Mouse (Mus musculus): ENCODE results near the gene Them5. TPM values are rescaled to one million over a fixed set of nuclear protein-coding genes. Genes with fewer than 3 reads are reported as not detected.
A peak's percentile ranks its signal among the peaks of the same experiment; 100 is the strongest.

Gene Them5
- polyA plus RNA-seq (2014; fragmentation: Nextera tagmentation; extraction: Ambion mirVana) = not detected in 2 replicates

GRCm38 (mm10) chr3:94341959-94342422 lies at the start of gene Them5:
Them5 (plus strand) TSS chr3:94342099.
- ATAC-seq (replicated peaks; ENCODE audit: low FRiP score, low TSS enrichment, low read depth) (no peak), DNase-seq (ENCODE audit: low spot score) (no peak)
- H3K36me3 ChIP-seq (ENCODE audit: control insufficient read depth, insufficient read depth, low read length) = no peaks in the 10 kb centered on the region
- H3K4me1 ChIP-seq (replicated peaks; ENCODE audit: control insufficient read depth, insufficient read depth, low read length) = no peaks in the 10 kb centered on the region
- no peaks in the 10 kb centered on the region for H3K9me3 ChIP-seq (ENCODE audit: control insufficient read depth, low read length)
- no peak within 1 kb of the TSS for H3K4me2 ChIP-seq (ENCODE audit: low read length)
- H3K27ac ChIP-seq (ENCODE audit: low read depth) = no peak within 1 kb of the TSS
- no peak within 1 kb of the TSS for H3K4me3 ChIP-seq (ENCODE audit: low read depth, low read length)
- H3K27me3 ChIP-seq (replicated peaks; ENCODE audit: control insufficient read depth, insufficient read depth, low read length) = no peaks in the 10 kb centered on the region
- 41% methylated on average over 3 of the region's 3 CpGs for WGBS
- H3K9ac ChIP-seq (ENCODE audit: low read length) = no peak within 1 kb of the TSS

- 86% methylated on average over 1 of the region's 1 CpGs for WGBS
- no peak overlapping the region for H3K27ac ChIP-seq (ENCODE audit: low read depth)
- no peak for DNase-seq (ENCODE audit: low spot score)
- no peaks in the 10 kb centered on the region for H3K9me3 ChIP-seq (ENCODE audit: control insufficient read depth, low read length)
- H3K36me3 ChIP-seq (ENCODE audit: control insufficient read depth, insufficient read depth, low read length) = no peaks in the 10 kb centered on the region
- H3K4me1 ChIP-seq (replicated peaks; ENCODE audit: control insufficient read depth, insufficient read depth, low read length) = no peaks in the 10 kb centered on the region
- H3K27me3 ChIP-seq (replicated peaks; ENCODE audit: control insufficient read depth, insufficient read depth, low read length) = no peaks in the 10 kb centered on the region
- H3K4me3 ChIP-seq (ENCODE audit: low read depth, low read length) = no peak overlapping the region
- no peak for ATAC-seq (replicated peaks; ENCODE audit: low FRiP score, low TSS enrichment, low read depth)
- no peak overlapping the region for H3K4me2 ChIP-seq (ENCODE audit: low read length)
- no peak overlapping the region for H3K9ac ChIP-seq (ENCODE audit: low read length)
These were observed 36.4 kb upstream of the Them5 start for GRCm38 (mm10) chr3:94305457-94305856.

DNA sequence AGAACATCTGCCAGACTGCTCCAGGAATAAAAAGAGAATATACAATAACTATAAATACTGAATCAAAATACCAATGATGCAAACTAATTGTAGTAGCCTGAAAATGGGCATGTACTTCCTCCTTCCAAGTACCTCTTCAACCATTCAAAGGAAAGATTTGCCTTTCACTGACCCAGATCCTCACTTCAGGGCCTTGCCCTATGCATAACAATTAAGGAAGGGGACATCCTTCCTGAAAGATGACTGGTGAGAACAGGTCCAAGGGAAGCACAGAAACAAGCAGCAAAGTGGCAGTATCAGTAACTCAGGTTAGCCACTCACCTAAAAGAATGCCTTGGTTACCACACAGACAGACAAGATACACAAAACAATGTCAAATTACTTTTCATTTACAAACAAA lies 34.9 kb upstream of the Them5 start:
- Histone ChIP-seq H3K27ac (ENCODE audit: low read depth) (no peak overlapping the region), H3K9ac (ENCODE audit: low read length) (no peak overlapping the region), H3K36me3 (ENCODE audit: control insufficient read depth, insufficient read depth, low read length) (no peaks in the 10 kb centered on the region), H3K4me1 (replicated peaks; ENCODE audit: control insufficient read depth, insufficient read depth, low read length) (0 out of 2 replicates have a peak, but pooled peaks cover 3% of the 10 kb centered on the region), H3K4me3 (ENCODE audit: low read depth, low read length) (no peak overlapping the region), H3K27me3 (replicated peaks; ENCODE audit: control insufficient read depth, insufficient read depth, low read length) (no peaks in the 10 kb centered on the region), H3K4me2 (ENCODE audit: low read length) (no peak overlapping the region), H3K9me3 (ENCODE audit: control insufficient read depth, low read length) (no peaks in the 10 kb centered on the region)
- no peak for DNase-seq (ENCODE audit: low spot score)
- ATAC-seq (replicated peaks; ENCODE audit: low FRiP score, low TSS enrichment, low read depth) = no peak

GRCm38 (mm10) chr3:94309633-94310363 lies 32.1 kb upstream of the Them5 start, which contains the start of gene Them4:
Them4 (plus strand) TSS chr3:94310089.
- ATAC-seq (replicated peaks; ENCODE audit: low FRiP score, low TSS enrichment, low read depth) (peak; percentile 99), DNase-seq (ENCODE audit: low spot score) (peak; percentile 94)
- Histone ChIP-seq H3K36me3 (ENCODE audit: control insufficient read depth, insufficient read depth, low read length) (no peaks in the 10 kb centered on the region), H3K9me3 (ENCODE audit: control insufficient read depth, low read length) (no peaks in the 10 kb centered on the region), H3K4me1 (replicated peaks; ENCODE audit: control insufficient read depth, insufficient read depth, low read length) (0 out of 2 replicates have a peak, but pooled peaks cover 3% of the 10 kb centered on the region), H3K9ac (ENCODE audit: low read length) (peak within 1 kb of the TSS; percentile 69), H3K27me3 (replicated peaks; ENCODE audit: control insufficient read depth, insufficient read depth, low read length) (no peaks in the 10 kb centered on the region), H3K4me2 (ENCODE audit: low read length) (peak within 1 kb of the TSS; percentile 80), H3K27ac (ENCODE audit: low read depth) (peak within 1 kb of the TSS; percentile 86), H3K4me3 (ENCODE audit: low read depth, low read length) (peak within 1 kb of the TSS; percentile 70)
- WGBS = 1% methylated on average over 47 of the region's 47 CpGs

- peak overlapping the region; percentile 70 for H3K4me3 ChIP-seq (ENCODE audit: low read depth, low read length)
- no peak for ATAC-seq (replicated peaks; ENCODE audit: low FRiP score, low TSS enrichment, low read depth)
- peak overlapping the region; percentile 69 for H3K9ac ChIP-seq (ENCODE audit: low read length)
- H3K36me3 ChIP-seq (ENCODE audit: control insufficient read depth, insufficient read depth, low read length) = no peaks in the 10 kb centered on the region
- 0 out of 2 replicates have a peak, but pooled peaks cover 3% of the 10 kb centered on the region for H3K4me1 ChIP-seq (replicated peaks; ENCODE audit: control insufficient read depth, insufficient read depth, low read length)
- peak overlapping the region; percentile 86 for H3K27ac ChIP-seq (ENCODE audit: low read depth)
- H3K27me3 ChIP-seq (replicated peaks; ENCODE audit: control insufficient read depth, insufficient read depth, low read length) = no peaks in the 10 kb centered on the region
- DNase-seq (ENCODE audit: low spot score) = no peak
- peak overlapping the region; percentile 80 for H3K4me2 ChIP-seq (ENCODE audit: low read length)
- no peaks in the 10 kb centered on the region for H3K9me3 ChIP-seq (ENCODE audit: control insufficient read depth, low read length)
- WGBS = 41% methylated on average over 7 of the region's 7 CpGs
These were observed 31.4 kb upstream of the Them5 start for GRCm38 (mm10) chr3:94310491-94310890.

GRCm38 (mm10) chr3:94310911-94311310 lies 31.0 kb upstream of the Them5 start:
- DNase-seq (ENCODE audit: low spot score) (no peak), ATAC-seq (replicated peaks; ENCODE audit: low FRiP score, low TSS enrichment, low read depth) (no peak)
- WGBS = 63% methylated on average over 6 of the region's 6 CpGs
- H3K4me2 ChIP-seq (ENCODE audit: low read length) = peak overlapping the region; percentile 80
- H3K4me1 ChIP-seq (replicated peaks; ENCODE audit: control insufficient read depth, insufficient read depth, low read length) = 0 out of 2 replicates have a peak, but pooled peaks cover 3% of the 10 kb centered on the region
- no peak overlapping the region for H3K27ac ChIP-seq (ENCODE audit: low read depth)
- H3K27me3 ChIP-seq (replicated peaks; ENCODE audit: control insufficient read depth, insufficient read depth, low read length) = no peaks in the 10 kb centered on the region
- peak overlapping the region; percentile 70 for H3K4me3 ChIP-seq (ENCODE audit: low read depth, low read length)
- no peaks in the 10 kb centered on the region for H3K9me3 ChIP-seq (ENCODE audit: control insufficient read depth, low read length)
- no peaks in the 10 kb centered on the region for H3K36me3 ChIP-seq (ENCODE audit: control insufficient read depth, insufficient read depth, low read length)
- H3K9ac ChIP-seq (ENCODE audit: low read length) = no peak overlapping the region

- no peaks in the 10 kb centered on the region for H3K27me3 ChIP-seq (replicated peaks; ENCODE audit: control insufficient read depth, insufficient read depth, low read length)
- DNase-seq (ENCODE audit: low spot score) = no peak
- H3K9me3 ChIP-seq (ENCODE audit: control insufficient read depth, low read length) = no peaks in the 10 kb centered on the region
- no peak overlapping the region for H3K9ac ChIP-seq (ENCODE audit: low read length)
- 79% methylated on average over 4 of the region's 4 CpGs for WGBS
- no peak overlapping the region for H3K4me3 ChIP-seq (ENCODE audit: low read depth, low read length)
- H3K27ac ChIP-seq (ENCODE audit: low read depth) = no peak overlapping the region
- H3K4me2 ChIP-seq (ENCODE audit: low read length) = peak overlapping the region; percentile 80; the same call in 1 of the 2 replicates
- ATAC-seq (replicated peaks; ENCODE audit: low FRiP score, low TSS enrichment, low read depth) = no peak
- no peaks in the 10 kb centered on the region for H3K36me3 ChIP-seq (ENCODE audit: control insufficient read depth, insufficient read depth, low read length)
- H3K4me1 ChIP-seq (replicated peaks; ENCODE audit: control insufficient read depth, insufficient read depth, low read length) = 0 out of 2 replicates have a peak, but pooled peaks cover 3% of the 10 kb centered on the region
These were observed 30.5 kb upstream of the Them5 start for GRCm38 (mm10) chr3:94311376-94311775.

- 60% methylated on average over 3 of the region's 3 CpGs for WGBS
- ATAC-seq (replicated peaks; ENCODE audit: low FRiP score, low TSS enrichment, low read depth) (no peak), DNase-seq (ENCODE audit: low spot score) (no peak)
- Histone ChIP-seq H3K4me3 (ENCODE audit: low read depth, low read length) (no peak overlapping the region), H3K27me3 (replicated peaks; ENCODE audit: control insufficient read depth, insufficient read depth, low read length) (no peaks in the 10 kb centered on the region), H3K9ac (ENCODE audit: low read length) (no peak overlapping the region), H3K9me3 (ENCODE audit: control insufficient read depth, low read length) (no peaks in the 10 kb centered on the region), H3K4me1 (replicated peaks; ENCODE audit: control insufficient read depth, insufficient read depth, low read length) (no peaks in the 10 kb centered on the region), H3K4me2 (ENCODE audit: low read length) (no peak overlapping the region), H3K36me3 (ENCODE audit: control insufficient read depth, insufficient read depth, low read length) (peaks cover 30% of the 10 kb centered on the region; the same call in 1 of the 2 replicates), H3K27ac (ENCODE audit: low read depth) (no peak overlapping the region)
These were observed 13.2 kb upstream of the Them5 start for GRCm38 (mm10) chr3:94328681-94329080.
